Mouse (Mus musculus) heart, embryonic 14.5 days (tissue): ENCODE measurements at regions not wholly inside any gene's neighbourhood (a gene's known extent, or its start where the extent isn't known, plus 50 kb on each side); places are given as distances from the start of the nearest gene placed in this dataset.

Experiments used
- ATAC-seq: fragments of 200-750 bp; cut with Nextera tagmentation; 2 replicates; pipeline ENCODE4 v1.8.0; 2017; ENCODE audit warnings: low read depth, moderate TSS enrichment; ENCODE audit not compliant: insufficient number of reproducible peaks, insufficient read depth, low FRiP score
- H3K27ac ChIP-seq, 2 experiments: fragments of 200-500 bp in 1 of 2; fragments of 300-500 bp in 1 of 2; sonication (generic) in 1 of 2; replicated peaks in 1 of 2; 2 replicates each; pipeline ENCODE4 v1.5.1; 2012 to 2014; ENCODE audit warnings: low read depth in 2 of 2, low read length in 2 of 2, control low read depth in 1 of 2, mild to moderate bottlenecking in 1 of 2, mixed read lengths in 1 of 2; ENCODE audit not compliant: control insufficient read depth in 1 of 2, insufficient read depth in 1 of 2
- H3K27me3 ChIP-seq: fragments of 300-500 bp; sonication (generic); 2 replicates; pipeline ENCODE4 v1.6.1; 2014; ENCODE audit warnings: mild to moderate bottlenecking, low read length, control low read depth; ENCODE audit not compliant: control insufficient read depth, insufficient read depth
- H3K36me3 ChIP-seq: fragments of 300-500 bp; sonication (generic); 2 replicates; pipeline ENCODE4 v1.6.1; 2014; ENCODE audit warnings: mild to moderate bottlenecking, control low read depth, low read length, mixed read lengths; ENCODE audit not compliant: control insufficient read depth, insufficient read depth
- H3K4me1 ChIP-seq, 2 experiments: fragments of 200-500 bp in 1 of 2; fragments of 300-500 bp in 1 of 2; sonication (generic) in 1 of 2; 2 replicates each; pipeline ENCODE4 v1.6.1; 2012 to 2014; ENCODE audit warnings: low read length in 2 of 2, control low read depth in 1 of 2, mixed read lengths in 1 of 2; ENCODE audit not compliant: control insufficient read depth in 2 of 2, insufficient read depth in 2 of 2
- H3K4me2 ChIP-seq: fragments of 300-500 bp; sonication (generic); 2 replicates; pipeline ENCODE4 v1.6.1; 2014; ENCODE audit warnings: mild to moderate bottlenecking, low read length
- H3K4me3 ChIP-seq, 2 experiments: fragments of 200-500 bp in 1 of 2; fragments of 300-500 bp in 1 of 2; sonication (generic) in 1 of 2; 2 replicates each; pipeline ENCODE4 v1.5.1; 2012 to 2014; ENCODE audit warnings: low read length in 2 of 2, mild to moderate bottlenecking in 2 of 2, control low read depth in 1 of 2, low read depth in 1 of 2, moderate library complexity in 1 of 2; ENCODE audit not compliant: control insufficient read depth in 1 of 2, insufficient read depth in 1 of 2
- H3K9ac ChIP-seq: fragments of 300-500 bp; sonication (generic); 2 replicates; pipeline ENCODE4 v1.6.1; 2014; ENCODE audit warnings: mild to moderate bottlenecking, low read length
- H3K9me3 ChIP-seq: fragments of 300-500 bp; sonication (generic); 2 replicates; pipeline ENCODE4 v1.6.1; 2016; ENCODE audit warnings: low read length, control low read depth; ENCODE audit not compliant: control insufficient read depth
- WGBS: fragments of 180-500 bp; shearing (Covaris S2); extraction: QIAGEN DNeasy Blood & Tissue Kit; methylation state at CpG from one replicate; pipeline ENCODE4 v1.1.7; 2014; 5-methylcytosine and 5-hydroxymethylcytosine counted together

- H3K4me2 ChIP-seq: no peak overlapping the region
- H3K9me3 ChIP-seq: no peaks in the 10 kb centered on the region
- no peak overlapping the region for H3K4me3 ChIP-seq
- no peaks in the 10 kb centered on the region for H3K36me3 ChIP-seq
- no peaks in the 10 kb centered on the region for H3K27me3 ChIP-seq
- H3K27ac ChIP-seq: no peak overlapping the region
- no peak overlapping the region for H3K9ac ChIP-seq
- no peaks in the 10 kb centered on the region for H3K4me1 ChIP-seq
- WGBS: 76% methylated on average over 5 of the region's 5 CpGs
- ATAC-seq: no peak
Measured at GRCm38 (mm10) chr15:5708454-5708853, 464.5 kb upstream of the Ptger4 start.

- 10% methylated on average over 1 of the region's 1 CpGs for WGBS
Measured at GRCm38 (mm10) chr15:5740658-5741057, 496.7 kb upstream of the Ptger4 start.

GRCm38 (mm10) chr15:5743893-5744292 lies 499.9 kb upstream of the Ptger4 start:
- 86% methylated on average over 5 of the region's 5 CpGs for WGBS
- no peaks in the 10 kb centered on the region for H3K36me3 ChIP-seq
- H3K4me3 ChIP-seq: no peak overlapping the region
- ATAC-seq: no peak
- H3K27ac ChIP-seq: no peak overlapping the region
- H3K9ac ChIP-seq: no peak overlapping the region
- H3K27me3 ChIP-seq: no peaks in the 10 kb centered on the region
- no peak overlapping the region for H3K4me2 ChIP-seq
- H3K4me1 ChIP-seq: no peaks in the 10 kb centered on the region
- no peaks in the 10 kb centered on the region for H3K9me3 ChIP-seq

More at GRCm38 (mm10) chr15:5740658-5741057, 496.7 kb upstream of the Ptger4 start:
- no peak overlapping the region for H3K27ac ChIP-seq
- no peaks in the 10 kb centered on the region for H3K27me3 ChIP-seq
- no peak for ATAC-seq
- H3K4me3 ChIP-seq: no peak overlapping the region
- no peak overlapping the region for H3K9ac ChIP-seq
- H3K9me3 ChIP-seq: no peaks in the 10 kb centered on the region
- H3K4me2 ChIP-seq: no peak overlapping the region
- no peaks in the 10 kb centered on the region for H3K36me3 ChIP-seq
- no peaks in the 10 kb centered on the region for H3K4me1 ChIP-seq

GRCm38 (mm10) chr15:5758690-5759089 lies 514.7 kb upstream of the Ptger4 start:
- H3K36me3 ChIP-seq: no peaks in the 10 kb centered on the region
- no peaks in the 10 kb centered on the region for H3K4me1 ChIP-seq
- H3K4me2 ChIP-seq: no peak overlapping the region
- H3K27me3 ChIP-seq: no peaks in the 10 kb centered on the region
- H3K9ac ChIP-seq: no peak overlapping the region
- no peak overlapping the region for H3K27ac ChIP-seq
- ATAC-seq: no peak
- H3K4me3 ChIP-seq: no peak overlapping the region
- H3K9me3 ChIP-seq: no peaks in the 10 kb centered on the region
- WGBS: 75% methylated on average over 2 of the region's 2 CpGs

- ATAC-seq: no peak
- H3K27me3 ChIP-seq: no peaks in the 10 kb centered on the region
- 78% methylated on average over 4 of the region's 4 CpGs for WGBS
- H3K9me3 ChIP-seq: no peaks in the 10 kb centered on the region
- no peak overlapping the region for H3K9ac ChIP-seq
- no peaks in the 10 kb centered on the region for H3K4me1 ChIP-seq
- H3K4me3 ChIP-seq: no peak overlapping the region
- H3K36me3 ChIP-seq: no peaks in the 10 kb centered on the region
- H3K27ac ChIP-seq: no peak overlapping the region
- H3K4me2 ChIP-seq: no peak overlapping the region
Measured at GRCm38 (mm10) chr15:5762216-5762615, 518.2 kb upstream of the Ptger4 start.

GRCm38 (mm10) chr15:5777074-5777473 lies 522.5 kb upstream of the Dab2 start:
- Histone ChIP-seq H3K9ac (no peak overlapping the region), H3K4me1 (no peaks in the 10 kb centered on the region), H3K4me2 (no peak overlapping the region), H3K36me3 (no peaks in the 10 kb centered on the region), H3K4me3 (no peak overlapping the region), H3K27ac (no peak overlapping the region), H3K9me3 (no peaks in the 10 kb centered on the region), H3K27me3 (no peaks in the 10 kb centered on the region)
- ATAC-seq: no peak
- 81% methylated on average over 4 of the region's 4 CpGs for WGBS

GRCm38 (mm10) chr15:5799917-5800316 lies 499.7 kb upstream of the Dab2 start:
- Histone ChIP-seq H3K9ac (no peak overlapping the region), H3K4me3 (no peak overlapping the region), H3K27ac (no peak overlapping the region), H3K4me1 (no peaks in the 10 kb centered on the region), H3K4me2 (no peak overlapping the region), H3K36me3 (no peaks in the 10 kb centered on the region), H3K9me3 (no peaks in the 10 kb centered on the region), H3K27me3 (no peaks in the 10 kb centered on the region)
- no peak for ATAC-seq
- WGBS: 81% methylated on average over 3 of the region's 3 CpGs

GRCm38 (mm10) chr15:5811154-5811732 lies 488.3 kb upstream of the Dab2 start:
- H3K27me3 ChIP-seq: no peaks in the 10 kb centered on the region
- H3K36me3 ChIP-seq: no peaks in the 10 kb centered on the region
- H3K27ac ChIP-seq: no peak overlapping the region
- H3K4me2 ChIP-seq: no peak overlapping the region
- ATAC-seq: no peak
- H3K9ac ChIP-seq: no peak overlapping the region
- H3K4me1 ChIP-seq: peaks cover 0 to 3% of the 10 kb centered on the region in 2 experiments; a peak in 1 of 4 replicates
- H3K4me3 ChIP-seq: no peak overlapping the region
- 73% methylated on average over 9 of the region's 9 CpGs for WGBS
- no peaks in the 10 kb centered on the region for H3K9me3 ChIP-seq
